23 mouse cellular contexts compared by ENCODE assay signal in genomic region chr9:71527438-71527837, GRCm38 (mm10). TPM values are rescaled to one million over a fixed set of nuclear protein-coding genes. Genes with fewer than 3 reads are reported as not detected.
DNase-seq lines count a peak whose midpoint lies in the region; ATAC-seq and TF ChIP-seq lines count a peak whose summit lies in the region.
"Had no signal": no experiment of that assay in that cellular context is flagged by ENCODE, and none has a peak within 500 bp of the region (broad histone marks: within the 10 kb centered on the region; RNA-seq: fewer than 3 reads in every experiment).

No protein-coding gene starts in this region.

- no peak for ATAC-seq in neural tube, embryonic 15.5 days (ENCODE audit: low FRiP score)
- ATAC-seq: activated CD4-positive, CD25-positive, alpha-beta regulatory T cell, adult 4 months; forebrain, embryonic 16.5 days; liver, postnatal 0 days; lung, postnatal 0 days had no signal

- H3K4me1 ChIP-seq in kidney, adult 2 months (ENCODE audit: control insufficient read depth, insufficient read depth, low read length), result no peaks in the 10 kb centered on the region
- no peaks in the 10 kb centered on the region for H3K4me1 ChIP-seq in neural tube, embryonic 15.5 days
- H3K4me1 ChIP-seq: embryonic facial prominence, embryonic 10.5 days; forebrain, embryonic 10.5 days; midbrain, embryonic 12.5 days had no signal

- TF ChIP-seq CTCF in kidney, adult 2 months (conservative IDR thresholded peaks at IDR 0.05; ENCODE audit: insufficient read depth, insufficient read length, low read depth, low read length), result no peak

- no peak overlapping the region for H3K4me3 ChIP-seq in kidney, adult 2 months (ENCODE audit: insufficient read depth, low read depth, low read length)
- H3K4me3 ChIP-seq in neural tube, embryonic 15.5 days (replicated peaks), result no peak overlapping the region
- H3K4me3 ChIP-seq: embryonic facial prominence, embryonic 10.5 days; forebrain, embryonic 10.5 days; limb, embryonic 12.5 days; midbrain, embryonic 12.5 days had no signal

- no peaks in the 10 kb centered on the region for H3K9me3 ChIP-seq in neural tube, embryonic 15.5 days (replicated peaks)
- H3K9me3 ChIP-seq: embryonic facial prominence, embryonic 10.5 days; forebrain, embryonic 10.5 days; limb, embryonic 12.5 days; midbrain, embryonic 12.5 days had no signal

- no peak overlapping the region for H3K9ac ChIP-seq in neural tube, embryonic 15.5 days (replicated peaks)
- H3K9ac ChIP-seq: hindbrain, embryonic 14.5 days; limb, embryonic 12.5 days; liver, postnatal 0 days; midbrain, embryonic 12.5 days had no signal

- no peak overlapping the region for H3K27ac ChIP-seq in kidney, adult 2 months (ENCODE audit: insufficient read depth, low read depth, low read length)
- H3K27ac ChIP-seq in neural tube, embryonic 15.5 days (replicated peaks), result no peak overlapping the region
- H3K27ac ChIP-seq: embryonic facial prominence, embryonic 10.5 days; forebrain, embryonic 10.5 days; hindbrain, embryonic 14.5 days; limb, embryonic 12.5 days; midbrain, embryonic 12.5 days had no signal

- H3K4me2 ChIP-seq in neural tube, embryonic 15.5 days, result no peak overlapping the region
- H3K4me2 ChIP-seq: hindbrain, embryonic 14.5 days; limb, embryonic 12.5 days; liver, embryonic 11.5 days; midbrain, embryonic 12.5 days had no signal

- no peaks in the 10 kb centered on the region for H3K36me3 ChIP-seq in kidney, adult 2 months (ENCODE audit: control insufficient read depth, insufficient read depth, low read length)
- no peaks in the 10 kb centered on the region for H3K36me3 ChIP-seq in neural tube, embryonic 15.5 days
- H3K36me3 ChIP-seq: embryonic facial prominence, embryonic 10.5 days; forebrain, embryonic 10.5 days; limb, embryonic 12.5 days; midbrain, embryonic 12.5 days had no signal

- no peaks in the 10 kb centered on the region for H3K27me3 ChIP-seq in kidney, adult 2 months (replicated peaks; ENCODE audit: control insufficient read depth, insufficient read depth, low read length)
- no peaks in the 10 kb centered on the region for H3K27me3 ChIP-seq in neural tube, embryonic 15.5 days (replicated peaks)
- H3K27me3 ChIP-seq: midbrain, embryonic 12.5 days had no signal

- no peak for TF ChIP-seq POLR2A in kidney, adult 2 months (IDR thresholded peaks at IDR 0.05; ENCODE audit: low read depth, low read length)

- WGBS in kidney, adult 2 months, result 44% methylated on average over 9 of the region's 9 CpGs
- 20% methylated on average over 9 of the region's 9 CpGs for WGBS in neural tube, embryonic 15.5 days

- DNase-seq in kidney, adult 2 months, result peak; percentile 20
- no peak for DNase-seq in kidney, postnatal 25 days
- peak; percentile 33 for DNase-seq in neural tube, embryonic 10.5 days (ENCODE audit: extremely low spot score, low spot score)
- peak; percentile 33 for DNase-seq in kidney, postnatal 14 days
- DNase-seq in yolk sac, embryonic 10.5 days (ENCODE audit: low spot score), result peak; percentile 37
- DNase-seq in urinary bladder, adult 18-20 months (ENCODE audit: low spot score in 2 of 2), result no peak
- DNase-seq in spleen, postnatal 10 days (ENCODE audit: low spot score in 2 of 2), result no peak
- DNase-seq: adrenal gland, adult 8-10 months; cerebellum, adult 18-20 months; cerebellum, postnatal 14 days; heart, postnatal 36 days; liver, postnatal 0 days; thymus, postnatal 14 days had no signal

RNA-seq across cellular contexts. Expression of gene Polr2m, which starts 41.7 kb away (rescaled TPM):
- polyA plus RNA-seq in kidney, adult 2 months (2012; rRNA removed), result 260 and 520 TPM in 2 replicates
- 327 and 331 TPM in 2 replicates for polyA plus RNA-seq in neural tube, embryonic 15.5 days (2015; fragmentation: Nextera tagmentation; extraction: Ambion mirVana)

Comparison
In these comparisons a context has a peak if more than half of its experiments do, and no peak if none do; other contexts are left out.
1. DNase-seq: peak in kidney, adult 2 months (single experiment), neural tube, embryonic 10.5 days (single experiment), kidney, postnatal 14 days (single experiment) and yolk sac, embryonic 10.5 days (single experiment); none in kidney, postnatal 25 days (0 of 2), urinary bladder, adult 18-20 months (0 of 2) and spleen, postnatal 10 days (0 of 2).